Mouse (Mus musculus): ENCODE results near the gene Cdkn2c.

- TF ChIP-seq CTCF (IDR thresholded peaks at IDR 0.05; ENCODE audit: extremely low read depth, insufficient read depth, low read length) (no peak), POLR2A (IDR thresholded peaks at IDR 0.05; ENCODE audit: extremely low read depth, insufficient read depth, low read length) (no peak)
Measured at GRCm38 (mm10) chr4:109634971-109635370, 32.0 kb downstream of the Cdkn2c start.
